Mouse (Mus musculus) CH12.LX (cell line): Measurements from ENCODE around the gene Vwf. TPM values are rescaled to one million over a fixed set of nuclear protein-coding genes. Genes with fewer than 3 reads are reported as not detected.

Experiments used
- DNase-seq: peaks from one replicate; pipeline ENCODE4 v3.0.0-alpha.2; 2013; ENCODE audit errors: extremely low read depth
- H3K27ac ChIP-seq: 2 replicates; pipeline ENCODE4 v1.5.1; 2012; ENCODE audit warnings: low read depth, mild to moderate bottlenecking, control low read depth, moderate library complexity; ENCODE audit not compliant: insufficient read depth
- H3K27me3 ChIP-seq: replicated peaks from 2 replicates; pipeline ENCODE3; 2012; ENCODE audit warnings: inconsistent platforms
- H3K36me3 ChIP-seq, 2 experiments: replicated peaks in 1 of 2; 2 replicates each; pipeline versions ENCODE3 to v1.6.1; 2012; ENCODE audit warnings: inconsistent platforms in 1 of 2, low read length in 1 of 2, mild to moderate bottlenecking in 1 of 2, mixed read lengths in 1 of 2, moderate library complexity in 1 of 2; ENCODE audit not compliant: control insufficient read depth in 1 of 2, insufficient read depth in 1 of 2
- H3K4me1 ChIP-seq, 2 experiments: 2 replicates each; pipeline ENCODE4 v1.6.1; 2012; ENCODE audit warnings: inconsistent platforms in 1 of 2, moderate library complexity in 1 of 2; ENCODE audit not compliant: insufficient read depth in 2 of 2, control insufficient read depth in 1 of 2
- H3K4me2 ChIP-seq: 2 replicates; pipeline ENCODE4 v1.6.1; 2012; ENCODE audit warnings: low read depth, mild to moderate bottlenecking, control low read depth; ENCODE audit not compliant: poor library complexity, insufficient read depth, severe bottlenecking
- H3K4me3 ChIP-seq, 3 experiments: fragments of 150-350 bp in 1 of 3; sonication (generic) in 1 of 3; replicated peaks in 1 of 3; 2 replicates each; pipeline versions ENCODE3 to v1.5.1; 2011 to 2012; ENCODE audit warnings: low read depth in 2 of 3, low read length in 2 of 3, mild to moderate bottlenecking in 2 of 3, moderate library complexity in 2 of 3, control low read depth in 1 of 3, improper control_type of control experiment in 1 of 3, inconsistent platforms in 1 of 3, mixed read lengths in 1 of 3; ENCODE audit not compliant: poor library complexity in 1 of 3
- H3K79me2 ChIP-seq: replicated peaks from 2 replicates; pipeline ENCODE4 v1.6.1; 2012; ENCODE audit warnings: mild to moderate bottlenecking, moderate library complexity; ENCODE audit not compliant: control insufficient read depth, poor library complexity, insufficient read depth, severe bottlenecking; ENCODE audit errors: extremely low read depth
- H3K9ac ChIP-seq: 2 replicates; pipeline ENCODE4 v1.6.1; 2012; ENCODE audit warnings: low read depth, mild to moderate bottlenecking, control low read depth, moderate library complexity; ENCODE audit not compliant: insufficient read depth
- H3K9me3 ChIP-seq: replicated peaks from 2 replicates; pipeline ENCODE3; 2012; ENCODE audit warnings: low read length, inconsistent platforms, mixed read lengths
- CHD1 ChIP-seq: IDR thresholded peaks from 2 replicates; pipeline ENCODE4 v1.6.1; 2012; ENCODE audit warnings: low read depth, low read length, improper control_type of control experiment, inconsistent platforms
- CHD2 ChIP-seq: IDR thresholded peaks from 2 replicates; pipeline ENCODE4 v1.6.1; 2011; ENCODE audit warnings: low read length, improper control_type of control experiment
- CTCF ChIP-seq, 2 experiments: IDR thresholded peaks in 1 of 2; conservative IDR thresholded peaks in 1 of 2; 2 replicates each; pipeline ENCODE4 v1.5.1; 2011 to 2012; ENCODE audit warnings: low read depth in 2 of 2, low read length in 2 of 2, improper control_type of control experiment in 1 of 2, inconsistent platforms in 1 of 2, mild to moderate bottlenecking in 1 of 2, moderate library complexity in 1 of 2
- ETS1 ChIP-seq: conservative IDR thresholded peaks from 2 replicates; pipeline ENCODE4 v1.6.1; 2012; ENCODE audit warnings: low read depth, mild to moderate bottlenecking, inconsistent platforms, low read length, improper control_type of control experiment, moderate library complexity
- MAFK ChIP-seq: IDR thresholded peaks from 2 replicates; pipeline ENCODE4 v1.6.1; 2011; ENCODE audit warnings: low read length, improper control_type of control experiment; ENCODE audit not compliant: insufficient replicate concordance
- MEF2A ChIP-seq: IDR thresholded peaks from 2 replicates; pipeline ENCODE4 v1.6.1; 2014; ENCODE audit warnings: low read depth, mild to moderate bottlenecking, inconsistent platforms, low read length, improper control_type of control experiment, borderline replicate concordance
- MXI1 ChIP-seq: IDR thresholded peaks from 2 replicates; pipeline ENCODE4 v1.6.1; 2011; ENCODE audit warnings: mild to moderate bottlenecking, low read depth, low read length, improper control_type of control experiment
- MYC ChIP-seq: IDR thresholded peaks from 2 replicates; pipeline ENCODE4 v1.6.1; 2011; ENCODE audit warnings: low read depth, mild to moderate bottlenecking, improper control_type of control experiment, low read length
- PAX5 ChIP-seq: IDR thresholded peaks from 2 replicates; pipeline ENCODE4 v1.6.1; 2012; ENCODE audit warnings: low read length, inconsistent platforms, mixed read lengths
- RAD21 ChIP-seq: IDR thresholded peaks from 2 replicates; pipeline ENCODE4 v1.6.1; 2011; ENCODE audit warnings: low read depth, mild to moderate bottlenecking, low read length, improper control_type of control experiment, moderate library complexity
- RCOR1 ChIP-seq: conservative IDR thresholded peaks from 2 replicates; pipeline ENCODE4 v1.6.1; 2012; ENCODE audit warnings: low read depth, mild to moderate bottlenecking, inconsistent platforms, low read length, improper control_type of control experiment
- SMC3 ChIP-seq: IDR thresholded peaks from 2 replicates; pipeline ENCODE4 v1.6.1; 2011; ENCODE audit warnings: low read depth, low read length, improper control_type of control experiment
- TCF12 ChIP-seq: IDR thresholded peaks from 2 replicates; pipeline ENCODE4 v1.6.1; 2014; ENCODE audit warnings: low read depth, mild to moderate bottlenecking, inconsistent platforms, low read length, improper control_type of control experiment
- dilution Hi-C: fragments of 300-500 bp; cut with MboI; formaldehyde crosslinking; loops from 2 replicates; pipeline ENCODE4 v1.14.3; 2020; ENCODE audit warnings: low sequenced_read_pairs; ENCODE audit not compliant: extremely low pct_unique_long_range_greater_than_20kb, extremely low pct_ligation_motif_present
- in situ Hi-C: fragments of 300-500 bp; cut with MboI; formaldehyde crosslinking; loops from 3 replicates; pipeline ENCODE4 v1.14.3; 2019; ENCODE audit warnings: low sequenced_read_pairs, low pct_ligation_motif_present, low pct_unique_long_range_greater_than_20kb, mixed read lengths
- polyA plus RNA-seq: library from polyadenylated mRNA; unstranded; fragments of >175 nt; gene quantifications from 2 replicates; pipeline ENCODE4 v1.2.1, GENCODE M21; 2012; ENCODE audit warnings: low read depth; ENCODE audit not compliant: insufficient read length
- total RNA-seq, 2 experiments: library from RNA; depleted of rRNA; stranded (reverse); fragments of 300-350 nt in 1 of 2; fragments of >200 nt in 1 of 2; gene quantifications; 2 replicates each; pipeline ENCODE4 v1.2.3; 2012 to 2014

Gene Vwf
- total and polyA plus RNA-seq, 3 experiments, result not detected

- Histone ChIP-seq H3K27me3 (peaks cover 93% of the 10 kb centered on the region), H3K4me1 (no peaks in the 10 kb centered on the region), H3K4me2 (no peak overlapping the region), H3K79me2 (no peaks in the 10 kb centered on the region), H3K4me3 (no peak overlapping the region), H3K9ac (no peak overlapping the region), H3K9me3 (no peaks in the 10 kb centered on the region), H3K36me3 (no peaks in the 10 kb centered on the region), H3K27ac (no peak overlapping the region)
- TF ChIP-seq CHD2 (no peak), TCF12 (no peak), SMC3 (peak; percentile 74), CHD1 (no peak), MEF2A (no peak), CTCF (conservative IDR thresholded peaks at IDR 0.05 in 1 of 2, IDR thresholded peaks at IDR 0.05 in 1 of 2; ENCODE audit: low read depth in 2 of 2, low read length in 2 of 2) (peak; percentile 81 to 84), RAD21 (peak; percentile 79), ETS1 (no peak), RCOR1 (no peak), MYC (0 out of 2 replicates have a peak, but pooled peaks have one; percentile 22), PAX5 (no peak), MXI1 (no peak), MAFK (no peak)
- in situ Hi-C loops, result loop anchor here (5.0 to 25.0 kb wide), 3 partner anchors 182 to 883 kb away; no protein-coding TSS in a partner anchor
- dilution Hi-C loops, result no loop called here
- peak; percentile 43 for DNase-seq
Observed at GRCm38 (mm10) chr6:125604463-125605191, 58.1 kb downstream of the Vwf start.

DNA sequence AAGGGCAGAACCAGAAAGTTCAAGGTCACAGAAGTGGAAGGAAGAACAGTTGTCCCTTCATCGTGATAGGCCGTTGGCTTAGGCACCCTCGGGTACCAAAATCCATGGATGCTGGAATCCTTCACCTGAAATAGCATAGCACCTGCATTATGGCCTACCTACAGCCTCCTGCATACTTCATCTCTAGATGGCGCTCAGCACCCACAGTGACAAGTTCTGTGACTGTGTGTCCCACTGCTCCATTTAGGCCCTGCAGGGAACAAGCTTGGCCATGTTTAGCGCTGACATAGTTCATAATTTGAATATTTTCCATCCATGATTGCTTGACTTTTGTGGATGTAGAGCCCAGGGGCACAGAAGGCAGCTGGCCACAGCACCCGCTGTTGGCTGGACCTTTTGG lies 62.5 kb downstream of the Vwf start:
- no peaks in the 10 kb centered on the region for H3K9me3 ChIP-seq

More for the DNA sequence above, 62.5 kb downstream of the Vwf start:
- peaks cover 90% of the 10 kb centered on the region for H3K27me3 ChIP-seq
- no peaks in the 10 kb centered on the region for H3K79me2 ChIP-seq
- H3K9ac ChIP-seq, result no peak overlapping the region
- no peak overlapping the region for H3K4me2 ChIP-seq
- H3K27ac ChIP-seq, result no peak overlapping the region
- DNase-seq, result no peak
- H3K36me3 ChIP-seq, result no peaks in the 10 kb centered on the region
- in situ Hi-C loops (loop anchor here (25.0 kb wide), 2 partner anchors 753 to 878 kb away; no protein-coding TSS in a partner anchor), dilution Hi-C loops (no loop called here)
- TF ChIP-seq SMC3, result peak; percentile 46; the same call in 1 of the 2 replicates
- TF ChIP-seq CTCF (conservative IDR thresholded peaks at IDR 0.05 in 1 of 2, IDR thresholded peaks at IDR 0.05 in 1 of 2; ENCODE audit: low read depth in 2 of 2, low read length in 2 of 2), result peak; percentile 14 to 69; a peak in 2 of 4 replicates
- no peak for TF ChIP-seq MXI1
- TF ChIP-seq RAD21, result peak; percentile 65
- TF ChIP-seq, all 38 proteins: peak for 3
- Histone ChIP-seq H3K4me1 (no peaks in the 10 kb centered on the region), H3K4me3 (no peak overlapping the region)
